Mouse (Mus musculus): ENCODE data around the gene 4931428L18Rik. TPM values are rescaled to one million over a fixed set of nuclear protein-coding genes. Genes with fewer than 3 reads are reported as not detected.

4931428L18Rik gene
- total RNA-seq, 2 experiments from 2014 or later: not detected

DNA sequence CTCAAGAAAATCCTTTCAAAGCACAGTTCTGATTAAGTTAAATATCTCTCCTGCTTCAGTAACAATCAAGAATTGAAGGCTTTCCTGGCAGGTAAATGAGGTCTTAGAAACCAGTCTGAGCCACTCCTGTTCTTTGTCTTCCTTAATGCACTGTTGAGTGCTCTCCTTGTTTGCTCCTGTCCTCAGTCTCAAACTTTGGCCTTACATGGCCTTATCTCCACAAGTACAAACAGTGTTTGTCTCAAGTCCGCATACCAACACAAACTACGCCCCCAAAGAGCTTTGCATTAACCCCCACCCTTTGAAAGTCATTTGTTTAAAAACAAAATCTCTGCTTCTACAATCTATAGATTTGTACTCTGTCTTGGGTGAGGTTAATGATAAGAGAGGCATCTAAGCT is 66.3 kb downstream of the 4931428L18Rik start:
- DNase-seq (ENCODE audit: low spot score in 2 of 2): no peak
- intact Hi-C loops (cut with DNase I): loop anchor here (5.0 kb wide), 1 partner anchor 459 kb away; no protein-coding TSS in a partner anchor

DNA sequence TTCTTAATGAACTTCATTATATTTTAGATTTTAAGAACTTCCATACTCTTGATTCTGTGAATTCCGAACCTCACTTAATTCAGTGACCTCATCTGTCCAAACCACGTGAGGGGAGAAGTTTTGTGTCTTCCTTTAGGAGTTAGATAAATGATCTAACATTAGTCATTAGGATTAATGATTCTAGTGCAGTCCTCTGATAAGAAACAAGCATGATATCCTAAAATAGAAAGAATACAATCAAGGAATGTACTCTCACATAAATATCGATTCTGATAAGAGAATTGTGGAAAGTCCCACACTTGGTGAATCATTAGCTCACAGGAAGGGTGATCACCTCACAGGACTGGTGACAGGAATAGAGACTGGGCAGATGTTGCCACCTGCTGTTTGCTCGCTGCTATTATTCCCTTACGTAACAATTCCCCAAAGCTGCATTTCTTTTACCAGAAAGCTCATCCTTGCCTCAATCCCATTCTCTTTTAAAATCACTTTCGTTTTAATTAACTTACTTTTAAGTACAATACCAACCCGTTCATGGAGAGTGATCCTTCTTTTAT is 68.6 kb downstream of the 4931428L18Rik start:
- intact Hi-C loops (cut with DNase I): loop anchor here (2.0 to 5.0 kb wide), 3 partner anchors 202 to 375 kb away; no protein-coding TSS in a partner anchor
- DNase-seq (ENCODE audit: low spot score in 2 of 2): peak; percentile 58 to 67

DNA sequence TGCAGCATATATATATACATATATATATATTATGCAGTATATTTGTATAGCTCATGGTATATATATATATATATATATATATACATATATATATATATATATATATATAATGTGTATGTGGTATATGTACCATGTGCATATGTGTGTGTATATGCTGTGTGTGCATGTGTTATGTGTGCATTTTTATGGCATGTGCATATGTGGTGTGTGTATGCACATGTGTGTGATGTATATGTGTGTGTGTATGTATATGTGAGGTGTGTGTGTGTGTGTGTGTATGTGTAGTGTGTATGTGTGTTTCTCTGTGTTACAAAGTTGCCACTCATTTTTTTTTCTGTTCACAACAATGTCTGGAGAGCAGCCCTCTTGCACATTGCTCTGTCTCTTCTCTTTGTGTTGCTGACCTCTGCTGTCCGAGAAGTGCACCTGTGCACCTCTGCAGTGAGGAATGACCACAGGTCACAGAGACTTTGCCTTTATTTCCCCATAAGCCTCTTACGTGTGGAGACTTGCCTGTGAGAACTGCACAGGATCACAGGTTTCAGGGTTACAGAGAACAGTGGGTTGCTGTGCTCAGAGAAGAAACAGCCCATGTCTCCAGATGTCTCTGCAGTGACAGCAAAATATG is 69.6 kb downstream of the 4931428L18Rik start:
- DNase-seq (ENCODE audit: low spot score in 2 of 2): no peak
- intact Hi-C loops (cut with DNase I): loop anchor here (5.0 kb wide), 2 partner anchors 201 to 231 kb away; no protein-coding TSS in a partner anchor

DNA sequence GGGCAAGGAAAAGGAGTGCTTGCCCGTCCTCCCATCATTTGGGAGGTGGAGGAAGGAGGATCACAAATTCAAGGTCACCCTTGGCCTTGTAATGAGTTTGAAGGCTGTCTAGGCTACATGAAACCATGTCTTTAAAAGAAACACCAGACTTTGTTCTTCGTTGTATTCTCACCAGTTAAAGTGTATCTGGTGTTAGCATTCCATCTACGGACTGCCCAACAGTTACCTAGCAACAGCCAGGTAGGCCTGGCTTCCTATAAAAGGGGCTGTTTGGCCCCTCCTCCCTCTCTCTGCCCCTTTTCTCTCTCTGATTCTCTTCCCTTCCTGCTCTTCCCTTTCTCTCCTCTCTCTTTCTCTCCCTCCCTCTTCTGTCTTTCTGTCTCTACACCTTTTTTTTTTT is 71.9 kb downstream of the 4931428L18Rik start:
- intact Hi-C loops (cut with DNase I): loop anchor here (5.0 kb wide), 2 partner anchors 198 to 228 kb away; no protein-coding TSS in a partner anchor

DNA sequence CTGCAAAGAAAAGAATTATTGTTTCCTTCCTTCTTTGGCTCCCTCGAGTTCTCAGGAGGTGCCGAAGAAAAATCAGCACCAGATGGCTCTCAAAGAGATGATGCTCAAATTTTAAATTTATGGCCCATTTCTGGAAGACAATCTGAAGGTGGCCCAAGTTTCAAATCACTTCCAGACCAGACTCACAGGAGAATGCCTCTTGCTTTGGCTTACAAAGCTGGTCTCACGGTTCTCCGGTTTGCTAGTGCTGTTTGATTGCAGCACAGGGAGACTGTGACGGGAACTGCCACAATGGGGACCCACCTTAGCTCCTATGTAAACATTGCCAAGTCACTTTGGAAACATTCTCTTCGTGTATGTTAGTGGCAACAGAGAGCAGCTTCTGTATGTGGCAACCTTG is 72.8 kb downstream of the 4931428L18Rik start:
- no peak for DNase-seq (ENCODE audit: low spot score in 2 of 2)
- intact Hi-C loops (cut with DNase I): loop anchor here (5.0 kb wide), 2 partner anchors 197 to 227 kb away; no protein-coding TSS in a partner anchor

More for the DNA sequence above, 71.9 kb downstream of the 4931428L18Rik start:
- no peak for DNase-seq (ENCODE audit: low spot score in 2 of 2)

DNA sequence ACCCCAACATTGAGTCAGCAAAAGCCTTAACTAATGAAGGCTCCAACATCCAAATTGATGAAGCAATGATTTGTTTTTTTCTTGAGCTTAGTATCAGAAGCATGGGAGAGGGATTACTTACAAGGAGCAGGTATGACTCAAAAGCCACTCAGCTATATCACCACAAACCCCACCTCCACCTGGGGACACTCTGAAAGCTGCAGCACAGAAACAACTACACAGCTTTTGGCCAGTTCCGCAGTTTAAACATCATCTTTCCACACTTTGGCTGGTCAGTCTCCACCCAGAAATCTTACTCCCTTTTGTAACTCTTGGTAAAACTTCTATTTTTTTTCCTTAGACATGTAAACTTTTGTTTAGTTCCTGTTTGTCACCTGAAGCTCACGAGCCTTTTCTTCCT is 78.9 kb downstream of the 4931428L18Rik start:
- intact Hi-C loops (cut with DNase I): no loop called here
- DNase-seq (ENCODE audit: low spot score in 2 of 2): no peak

DNA sequence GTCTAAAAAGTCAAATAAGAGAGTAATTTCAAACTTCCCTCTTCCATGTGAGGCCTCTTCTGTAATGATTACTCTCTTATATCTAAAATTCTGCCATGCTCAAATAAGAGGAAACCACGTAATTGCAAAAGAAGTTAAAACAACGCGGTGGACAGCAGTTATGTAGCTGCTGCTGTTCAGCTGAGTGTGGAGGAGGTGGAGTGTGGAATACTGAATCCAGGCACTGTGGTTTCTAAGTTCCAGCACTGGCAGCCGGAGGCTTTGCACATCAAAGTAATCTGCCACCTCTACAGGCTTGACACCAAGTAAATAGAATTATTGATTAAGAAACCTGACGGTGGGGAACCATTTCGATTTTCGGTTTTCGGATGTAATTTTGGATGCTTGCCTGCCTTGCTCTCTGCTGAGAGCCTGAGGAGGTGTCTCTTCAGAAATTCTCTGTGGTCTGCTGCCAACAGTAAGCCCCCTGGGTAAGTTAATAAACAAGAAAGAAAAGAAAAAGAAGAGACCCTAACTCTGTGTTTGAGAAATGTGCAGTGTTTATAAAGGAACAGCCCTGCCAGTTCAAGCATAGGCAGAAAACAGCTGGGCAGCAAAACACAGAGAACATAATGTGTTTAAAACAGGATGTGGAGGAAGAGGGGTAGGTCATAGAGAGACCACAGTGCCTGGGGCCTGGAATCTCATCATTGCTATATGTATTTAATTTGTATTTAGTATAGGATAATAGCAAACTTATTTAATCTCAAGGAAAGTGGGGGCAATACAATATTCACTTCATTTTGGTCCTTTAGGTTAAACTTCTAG is 80.0 kb downstream of the 4931428L18Rik start:
- no peak for DNase-seq (ENCODE audit: low spot score in 2 of 2)
- intact Hi-C loops (cut with DNase I): no loop called here

DNA sequence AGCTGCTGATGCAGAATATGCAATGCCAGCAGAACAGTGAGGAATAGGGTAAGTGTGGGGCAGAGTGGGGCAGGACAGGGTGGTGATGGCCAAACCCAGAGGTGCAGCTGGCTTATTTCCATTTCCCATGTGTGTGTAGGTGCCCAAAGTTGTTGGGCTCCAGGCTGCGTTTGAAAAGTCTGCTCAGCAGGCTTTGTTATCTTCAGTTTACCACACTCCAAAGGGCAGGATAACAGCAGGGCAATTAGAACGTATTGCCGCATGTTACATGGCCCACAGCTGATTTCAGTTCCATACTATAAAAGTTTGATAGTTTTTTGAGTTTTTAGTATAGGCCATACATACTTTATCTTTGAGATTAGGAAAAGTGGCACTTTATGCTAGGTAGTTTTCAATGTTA is 84.1 kb downstream of the 4931428L18Rik start:
- intact Hi-C loops (cut with DNase I): no loop called here
- DNase-seq (ENCODE audit: low spot score in 2 of 2): no peak

DNA sequence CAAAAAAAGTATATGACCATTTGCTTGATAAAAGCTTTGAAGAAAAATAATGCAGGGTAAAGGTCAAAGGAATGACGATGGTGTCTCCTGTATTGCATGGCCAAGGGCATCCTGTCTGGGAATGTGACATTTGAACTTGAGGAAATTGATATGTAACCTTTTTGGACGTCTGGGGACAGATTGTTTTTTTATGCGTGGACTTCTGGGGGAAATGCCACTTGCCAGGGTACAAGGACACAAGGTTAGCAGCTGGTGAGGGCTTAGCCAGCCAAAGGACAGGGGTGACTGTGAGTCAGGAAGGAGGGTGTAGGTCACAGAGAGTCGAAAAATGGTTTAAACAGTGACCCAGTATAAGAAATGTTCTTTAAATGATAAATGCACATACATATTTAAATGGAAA is 109.0 kb downstream of the 4931428L18Rik start:
- intact Hi-C loops (cut with DNase I): no loop called here
- DNase-seq (ENCODE audit: low spot score in 2 of 2): no peak

DNA sequence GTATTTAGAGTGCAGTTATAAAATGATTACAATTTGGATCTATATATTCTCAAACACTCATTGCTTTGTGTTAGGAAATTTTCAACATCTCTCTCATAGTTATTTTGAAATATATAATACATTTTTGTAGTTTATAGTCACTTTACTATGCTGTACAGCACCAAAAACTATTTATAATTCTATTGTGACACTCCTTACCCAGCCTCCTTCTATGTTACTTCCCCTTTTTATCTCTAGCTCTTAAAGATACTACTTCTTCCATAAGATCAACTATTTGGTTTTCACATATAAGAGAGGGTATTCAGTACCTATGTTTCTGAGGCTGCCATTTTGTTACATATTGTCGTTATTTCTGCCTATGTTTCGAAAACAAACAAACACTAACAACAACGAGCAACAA is 114.5 kb downstream of the 4931428L18Rik start:
- intact Hi-C loops (cut with DNase I): no loop called here

DNA sequence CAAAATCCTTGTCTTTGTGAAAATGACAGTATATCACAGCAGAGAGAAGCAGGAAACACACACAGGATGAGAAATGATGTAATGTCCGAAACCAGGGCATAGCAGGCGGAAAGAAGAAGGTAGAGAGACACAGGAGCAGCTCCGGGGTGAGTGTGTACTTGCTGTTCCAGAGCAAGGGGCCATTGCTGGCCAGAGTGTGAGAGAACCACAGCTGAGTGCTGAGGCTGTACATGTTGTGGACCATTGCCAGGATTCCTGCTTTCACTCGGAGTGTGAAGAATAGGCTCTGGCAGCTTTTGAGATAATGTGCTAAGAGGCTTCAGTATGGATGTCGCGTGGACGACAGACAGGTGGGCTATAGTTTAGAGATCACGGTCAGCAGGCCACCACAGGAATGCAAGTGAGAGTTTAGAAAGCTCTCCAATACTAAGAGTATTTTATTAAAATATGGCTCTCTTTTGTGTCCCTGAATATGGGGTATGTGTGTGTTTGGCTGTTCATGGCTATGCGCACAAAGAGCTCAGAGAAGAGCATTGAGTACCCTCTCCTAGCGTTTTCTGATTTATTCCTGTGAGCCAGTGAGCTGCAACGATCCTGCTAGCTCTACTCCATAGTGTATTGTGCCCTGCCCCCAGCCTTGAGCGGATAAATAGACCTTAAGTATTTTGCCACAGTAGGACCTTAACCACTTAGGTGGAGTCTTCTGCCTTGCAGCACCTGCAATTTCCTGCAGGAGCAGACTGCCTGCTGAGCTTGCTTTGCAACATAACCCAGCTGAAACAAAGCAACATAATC is 119.4 kb downstream of the 4931428L18Rik start:
- DNase-seq (ENCODE audit: low spot score in 2 of 2): peak; percentile 8 to 12
- intact Hi-C loops (cut with DNase I): no loop called here

More for the DNA sequence above, 114.5 kb downstream of the 4931428L18Rik start:
- DNase-seq (ENCODE audit: low spot score in 2 of 2): no peak

DNA sequence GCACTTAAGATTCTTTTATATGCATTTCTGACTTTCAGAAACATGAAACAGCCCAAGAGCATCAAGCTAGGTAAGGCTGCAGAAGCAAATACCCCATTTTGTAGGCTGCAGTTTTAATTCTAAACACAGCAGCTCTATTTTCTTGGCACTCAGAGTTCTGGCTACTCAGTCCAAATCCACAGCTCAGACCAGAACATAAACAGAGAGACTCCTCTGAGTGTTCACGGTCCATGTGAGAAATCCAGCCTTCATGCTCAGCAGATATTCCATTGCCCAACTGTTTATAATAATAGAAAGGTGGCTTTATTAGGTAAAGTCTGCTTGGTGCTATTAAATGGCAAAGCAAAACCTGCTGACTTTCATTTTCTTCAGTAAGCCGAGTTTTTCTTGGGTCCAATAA is 120.2 kb downstream of the 4931428L18Rik start:
- intact Hi-C loops (cut with DNase I): no loop called here
- DNase-seq (ENCODE audit: low spot score in 2 of 2): no peak

DNA sequence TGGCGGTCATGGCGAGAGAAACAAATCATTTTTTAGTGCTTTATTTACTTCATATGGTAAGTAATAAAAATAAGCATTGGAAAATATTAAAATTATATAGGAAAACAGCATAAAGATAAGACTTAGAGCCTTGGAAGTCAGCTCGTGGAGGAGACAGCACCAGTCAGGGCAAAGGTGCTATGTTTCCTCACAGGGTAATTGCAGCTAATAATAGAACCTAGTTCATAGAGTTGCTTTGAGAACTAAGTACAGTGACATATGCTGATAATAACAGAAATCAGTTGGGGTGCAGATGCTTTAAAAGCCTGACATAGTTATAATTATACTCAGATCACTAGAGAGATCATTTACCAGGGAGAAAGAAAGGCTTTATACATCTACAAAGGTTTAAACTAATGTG is 125.3 kb downstream of the 4931428L18Rik start:
- no peak for DNase-seq (ENCODE audit: low spot score in 2 of 2)
- intact Hi-C loops (cut with DNase I): no loop called here

DNA sequence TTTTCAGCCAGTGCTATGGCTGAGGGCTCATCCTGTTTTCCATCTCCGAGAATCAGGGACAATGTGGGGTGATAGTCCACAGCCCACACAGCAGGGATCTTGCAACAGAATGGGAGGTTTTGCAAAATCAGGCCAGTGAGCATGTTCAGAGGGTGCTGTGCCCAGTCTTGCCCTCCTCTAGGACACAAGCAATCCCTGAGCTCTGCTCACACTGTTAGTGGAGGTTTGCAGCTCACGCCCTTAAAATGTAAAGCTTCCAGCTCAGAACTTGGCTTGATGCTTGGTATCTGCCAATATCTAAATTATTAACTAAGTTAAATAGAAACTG is 126.1 kb downstream of the 4931428L18Rik start:
- intact Hi-C loops (cut with DNase I): no loop called here

DNA sequence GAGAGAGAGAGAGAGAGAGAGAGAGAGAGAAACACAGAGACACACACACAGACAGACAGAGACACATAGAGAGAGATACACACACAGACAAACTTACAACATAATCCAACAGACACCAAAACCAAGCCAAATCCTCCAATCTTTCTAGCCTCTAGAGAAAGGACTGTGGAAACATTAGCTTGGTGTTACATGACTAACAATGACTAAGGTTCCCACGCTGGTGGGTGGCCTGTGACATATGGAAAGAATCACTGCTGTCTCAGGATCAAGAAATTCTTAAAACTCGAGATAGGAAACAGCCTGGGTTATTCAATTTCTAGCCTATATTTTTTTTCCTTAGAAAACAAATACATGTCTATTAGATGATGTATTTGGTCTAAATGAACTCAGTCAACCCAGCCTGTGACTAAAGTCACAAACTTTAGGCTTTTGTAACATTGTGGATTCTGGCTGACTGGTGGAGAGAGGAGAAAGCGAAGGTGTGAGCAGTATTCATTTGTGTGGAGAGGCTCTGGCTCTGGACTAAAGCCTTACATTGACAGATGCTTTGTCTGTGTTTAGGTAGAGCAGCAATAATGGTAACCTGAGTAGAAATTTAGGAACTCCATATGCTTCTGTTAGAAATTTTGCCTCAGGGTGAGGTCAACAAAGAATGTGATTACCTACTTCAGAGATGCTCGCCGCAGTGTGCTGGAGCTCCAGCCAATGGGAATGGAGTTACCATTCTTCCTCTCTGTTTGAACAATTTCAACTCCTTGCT is 126.6 kb downstream of the 4931428L18Rik start:
- intact Hi-C loops (cut with DNase I): no loop called here
- no peak for DNase-seq (ENCODE audit: low spot score in 2 of 2)

More for the DNA sequence above, 126.1 kb downstream of the 4931428L18Rik start:
- no peak for DNase-seq (ENCODE audit: low spot score in 2 of 2)

DNA sequence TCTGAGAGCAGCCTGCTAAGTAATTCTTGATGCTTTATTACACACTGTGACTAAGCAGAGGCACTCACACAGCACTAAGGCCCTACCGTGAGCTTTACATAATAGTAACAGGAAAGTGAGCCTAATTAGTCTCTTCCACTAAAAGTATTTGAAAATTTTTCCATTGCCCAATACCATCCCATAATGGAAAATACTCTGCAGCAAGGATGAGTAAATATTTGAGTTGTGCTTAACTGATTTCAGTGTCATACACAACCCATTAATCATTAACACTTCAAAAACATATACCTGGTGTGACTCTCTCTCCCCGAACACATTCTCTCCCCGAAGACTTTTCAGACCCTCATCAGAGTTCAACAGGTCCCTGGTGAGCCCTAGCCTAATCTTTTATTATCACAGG is 127.7 kb downstream of the 4931428L18Rik start:
- no peak for DNase-seq (ENCODE audit: low spot score in 2 of 2)
- intact Hi-C loops (cut with DNase I): no loop called here

DNA sequence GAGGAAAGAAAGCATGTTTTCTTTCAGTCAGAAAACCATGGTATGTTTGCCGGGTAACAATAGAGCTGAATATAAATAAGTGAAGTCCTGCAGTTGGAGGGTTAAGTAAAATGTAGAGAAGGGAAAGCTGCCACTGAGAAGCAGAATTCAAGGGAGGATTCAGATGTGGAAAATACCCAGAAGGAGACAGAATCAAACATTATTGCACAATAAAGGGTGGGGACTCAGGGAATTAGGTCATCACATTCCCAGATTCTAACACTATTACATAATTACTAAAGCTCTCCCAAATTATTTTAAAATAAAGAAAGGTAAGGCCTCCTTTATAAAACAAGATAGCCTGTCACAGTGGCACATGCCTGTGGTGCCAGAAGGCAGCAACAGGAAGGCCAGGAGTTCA is 128.5 kb downstream of the 4931428L18Rik start:
- DNase-seq (ENCODE audit: low spot score in 2 of 2): no peak
- intact Hi-C loops (cut with DNase I): no loop called here

DNA sequence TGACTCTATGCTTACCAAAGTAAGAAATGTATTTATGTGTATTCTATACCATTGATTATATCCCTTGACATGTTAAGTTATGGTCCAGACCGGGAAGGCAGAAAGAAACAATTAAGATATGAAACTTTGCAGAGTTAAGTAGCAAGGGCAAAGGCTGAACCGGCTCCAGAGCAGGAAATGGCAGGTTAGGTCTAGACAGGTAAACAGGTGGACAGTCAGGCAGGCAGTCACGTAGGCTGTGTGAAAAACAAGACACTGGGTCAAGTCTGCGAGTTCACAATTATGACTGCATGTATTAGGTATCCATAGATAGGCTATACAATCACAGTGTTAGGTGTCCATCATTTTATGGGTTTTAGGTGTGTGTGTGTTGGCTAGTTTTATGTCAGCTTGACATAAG is 133.8 kb downstream of the 4931428L18Rik start:
- no peak for DNase-seq (ENCODE audit: low spot score in 2 of 2)
- intact Hi-C loops (cut with DNase I): no loop called here
